Mouse (Mus musculus) right cerebral cortex, postnatal 36 days (tissue): ENCODE data around the gene Arhgap10.

Source experiments
- DNase-seq, 2 experiments: peaks; one replicate each; pipeline ENCODE4 v3.0.0; 2022; ENCODE audit warnings: low spot score in 2 of 2, mixed read lengths in 1 of 2

Gene Arhgap10

GRCm38 (mm10) chr8:77215191-77215590 is 302.6 kb downstream of the Arhgap10 start:
- DNase-seq = no peak

DNA sequence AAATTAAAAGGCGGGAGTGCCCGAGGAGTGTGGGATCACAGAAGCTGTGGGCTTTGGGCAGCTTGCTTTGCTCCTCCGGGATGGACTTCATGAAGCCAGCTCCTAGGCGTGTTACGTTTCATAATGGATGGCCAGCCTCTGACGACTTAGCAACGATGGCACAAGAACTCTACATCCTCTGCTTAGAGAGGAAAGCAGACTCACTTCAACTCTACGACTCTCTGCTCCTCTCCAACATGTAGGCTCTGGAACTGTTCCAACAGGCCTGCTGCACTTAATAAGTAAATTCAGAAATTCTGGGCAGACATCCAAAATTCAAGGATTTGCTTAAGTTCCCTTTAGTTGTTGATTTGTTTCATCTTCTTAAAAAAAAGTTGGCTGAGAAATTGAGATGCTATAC is 303.1 kb downstream of the Arhgap10 start:
- DNase-seq = no peak

- no peak for DNase-seq
These were observed 303.8 kb downstream of the Arhgap10 start for GRCm38 (mm10) chr8:77213893-77214464.

- DNase-seq = no peak
These were observed 308.5 kb downstream of the Arhgap10 start for GRCm38 (mm10) chr8:77209297-77209696.
